Mouse (Mus musculus): Measurements from ENCODE around the gene Ep300. TPM values are rescaled to one million over a fixed set of nuclear protein-coding genes. Genes with fewer than 3 reads are reported as not detected.

Ep300 gene
- polyA plus RNA-seq (2014; fragmentation: Illumina TruSeq; extraction: RNeasy Lipid Tissue Mini Kit (QIAGEN cat#74804); ENCODE audit: low replicate concordance): 52.1 TPM

GRCm38 (mm10) chr15:81584913-81585745, at the start of gene Ep300:
TSS of gene Ep300 (plus strand) at chr15:81585351.

DNA sequence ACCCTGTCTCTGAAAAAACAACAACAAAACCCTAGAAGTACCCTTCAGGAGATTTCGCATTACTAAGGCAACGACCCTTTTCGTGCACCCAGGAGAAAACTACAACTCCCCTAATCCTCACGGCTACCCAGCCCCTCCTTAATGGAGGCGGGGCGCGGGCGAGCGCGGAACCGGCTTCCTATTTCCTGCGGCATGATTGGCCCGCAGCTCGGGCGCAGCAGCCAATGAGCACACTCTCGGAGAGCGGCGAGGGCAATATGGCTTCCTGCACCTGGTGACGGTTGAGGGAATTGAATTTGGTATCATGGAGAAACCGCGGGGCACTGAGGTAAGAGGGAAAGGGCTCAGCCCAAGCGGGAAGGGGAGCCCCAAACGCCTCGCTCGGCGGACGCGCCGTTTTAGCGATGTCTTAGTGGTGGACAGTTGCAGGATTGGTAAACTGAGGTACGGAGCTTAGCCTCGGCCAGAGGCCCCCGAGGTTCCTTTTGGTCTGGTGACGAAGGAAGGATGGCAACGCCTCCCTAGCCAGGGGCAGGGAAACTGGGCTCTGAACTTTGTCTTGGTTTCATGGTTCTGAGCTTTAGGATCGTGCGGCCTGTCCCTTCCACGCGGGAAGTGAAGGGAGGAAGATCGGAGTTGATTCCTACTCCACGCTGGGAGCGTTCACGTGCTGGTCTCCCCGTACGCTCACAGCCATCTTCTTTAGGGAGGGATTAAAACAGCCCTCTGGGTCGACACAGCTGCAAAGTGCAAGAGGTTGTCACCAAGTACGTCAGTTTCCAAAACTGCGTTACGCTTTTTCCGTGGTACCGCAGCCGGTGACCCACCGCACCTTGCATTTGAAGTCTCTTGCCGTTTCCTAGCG, 78.8 kb downstream of the Ep300 start, which contains the start of gene L3mbtl2:
Gene L3mbtl2 (plus strand): TSS at position 193 of the 865 bp plus-strand sequence.

GRCm38 (mm10) chr15:81697175-81697574, 112.0 kb downstream of the Ep300 start, which contains the start of gene Chadl:
TSS of gene Chadl (minus strand) at chr15:81697287.

Other genes starting within 250 kb of the Ep300 start
- gene Slc25a17, start 224.5 kb upstream of the Ep300 start, polyA plus RNA-seq (2014; fragmentation: Illumina TruSeq; extraction: RNeasy Lipid Tissue Mini Kit (QIAGEN cat#74804); ENCODE audit: low replicate concordance): 58.0 TPM
- gene St13, start 185.3 kb upstream of the Ep300 start, polyA plus RNA-seq (2014; fragmentation: Illumina TruSeq; extraction: RNeasy Lipid Tissue Mini Kit (QIAGEN cat#74804); ENCODE audit: low replicate concordance): 153 TPM
- gene Xpnpep3, start 185.2 kb upstream of the Ep300 start, polyA plus RNA-seq (2014; fragmentation: Illumina TruSeq; extraction: RNeasy Lipid Tissue Mini Kit (QIAGEN cat#74804); ENCODE audit: low replicate concordance): 3.7 TPM
- 7.3 TPM for gene Dnajb7, start 177.1 kb upstream of the Ep300 start, polyA plus RNA-seq (2014; fragmentation: Illumina TruSeq; extraction: RNeasy Lipid Tissue Mini Kit (QIAGEN cat#74804); ENCODE audit: low replicate concordance)
- gene Rbx1, start 119.1 kb upstream of the Ep300 start, polyA plus RNA-seq (2014; fragmentation: Illumina TruSeq; extraction: RNeasy Lipid Tissue Mini Kit (QIAGEN cat#74804); ENCODE audit: low replicate concordance): 68.1 TPM
- gene L3mbtl2, start 78.5 kb downstream of the Ep300 start, polyA plus RNA-seq (2014; fragmentation: Illumina TruSeq; extraction: RNeasy Lipid Tissue Mini Kit (QIAGEN cat#74804); ENCODE audit: low replicate concordance): 0.56 TPM
- not detected for gene Chadl, start 111.9 kb downstream of the Ep300 start, polyA plus RNA-seq (2014; fragmentation: Illumina TruSeq; extraction: RNeasy Lipid Tissue Mini Kit (QIAGEN cat#74804); ENCODE audit: low replicate concordance)
- 2.3 TPM for gene Zc3h7b, start 159.7 kb downstream of the Ep300 start, polyA plus RNA-seq (2014; fragmentation: Illumina TruSeq; extraction: RNeasy Lipid Tissue Mini Kit (QIAGEN cat#74804); ENCODE audit: low replicate concordance)
- 2.4 TPM for gene Rangap1, start 160.2 kb downstream of the Ep300 start, polyA plus RNA-seq (2014; fragmentation: Illumina TruSeq; extraction: RNeasy Lipid Tissue Mini Kit (QIAGEN cat#74804); ENCODE audit: low replicate concordance)
- 16.0 TPM for gene Tef, start 217.1 kb downstream of the Ep300 start, polyA plus RNA-seq (2014; fragmentation: Illumina TruSeq; extraction: RNeasy Lipid Tissue Mini Kit (QIAGEN cat#74804); ENCODE audit: low replicate concordance)

All from small intestine, adult 10 weeks (tissue).